Mouse (Mus musculus) midbrain, postnatal 0 days (tissue): ENCODE measurements around the gene Gm20388. TPM values are rescaled to one million over a fixed set of nuclear protein-coding genes. Genes with fewer than 3 reads are reported as not detected.

Experiments
- ATAC-seq: fragments of 200-750 bp; cut with Nextera tagmentation; 2 replicates; pipeline ENCODE4 v1.8.0; 2017; ENCODE audit warnings: moderate number of reproducible peaks, mild to moderate bottlenecking, moderate TSS enrichment, moderate library complexity; ENCODE audit not compliant: low FRiP score
- DNase-seq: peaks from one replicate; pipeline ENCODE4 v3.0.0-alpha.2; 2015; ENCODE audit warnings: low spot score
- H3K27ac ChIP-seq: fragments of 300-500 bp; sonication (generic); 2 replicates; pipeline ENCODE4 v1.5.1; 2014; ENCODE audit warnings: low read depth, mild to moderate bottlenecking, low read length, mixed read lengths
- H3K27me3 ChIP-seq: fragments of 300-500 bp; sonication (generic); 2 replicates; pipeline ENCODE4 v1.6.1; 2014; ENCODE audit warnings: low read length, control low read depth, mixed read lengths; ENCODE audit not compliant: insufficient read depth
- H3K36me3 ChIP-seq: fragments of 300-500 bp; sonication (generic); 2 replicates; pipeline ENCODE4 v1.6.1; 2014; ENCODE audit warnings: low read length, control low read depth, mixed read lengths; ENCODE audit not compliant: insufficient read depth
- H3K4me1 ChIP-seq: fragments of 300-500 bp; sonication (generic); 2 replicates; pipeline ENCODE4 v1.6.1; 2014; ENCODE audit warnings: mild to moderate bottlenecking, control low read depth, antibody characterized with exemption, low read length, mixed read lengths; ENCODE audit not compliant: insufficient read depth
- H3K4me2 ChIP-seq: fragments of 300-500 bp; sonication (generic); 2 replicates; pipeline ENCODE4 v1.6.1; 2014; ENCODE audit warnings: low read depth, mild to moderate bottlenecking, low read length, mixed read lengths; ENCODE audit not compliant: poor library complexity, severe bottlenecking
- H3K4me3 ChIP-seq: fragments of 300-500 bp; sonication (generic); 2 replicates; pipeline ENCODE4 v1.5.1; 2014; ENCODE audit warnings: low read depth, mild to moderate bottlenecking, low read length, moderate library complexity
- H3K9ac ChIP-seq: fragments of 300-500 bp; sonication (generic); replicated peaks from 2 replicates; pipeline ENCODE4 v1.6.1; 2014; ENCODE audit warnings: mild to moderate bottlenecking, low read length, moderate library complexity, mixed read lengths; ENCODE audit not compliant: poor library complexity, severe bottlenecking
- H3K9me3 ChIP-seq: fragments of 300-500 bp; sonication (generic); 2 replicates; pipeline ENCODE4 v1.6.1; 2016; ENCODE audit warnings: low read length, control low read depth
- CTCF ChIP-seq: IDR thresholded peaks from 2 replicates; pipeline ENCODE4 v1.5.1; 2016; ENCODE audit warnings: antibody characterized with exemption, mild to moderate bottlenecking
- WGBS: fragments of 180-500 bp; shearing (Covaris S2); extraction: QIAGEN DNeasy Blood & Tissue Kit; methylation state at CpG from one replicate; pipeline ENCODE4 v1.1.7; 2014; 5-methylcytosine and 5-hydroxymethylcytosine counted together
- polyA plus RNA-seq: library from polyadenylated mRNA; unstranded; fragments of >200 nt; fragmentation: Nextera tagmentation; extraction: Ambion mirVana; gene quantifications from 2 replicates; pipeline ENCODE4 v1.2.1, GENCODE M21; 2015
- total RNA-seq: library from RNA; depleted of rRNA; stranded (reverse); fragments of >200 nt; gene quantifications from 2 replicates; pipeline ENCODE4 v1.2.3, GENCODE M21; 2014

Gm20388 gene
- total and polyA plus RNA-seq, 2 experiments from 2014 or later, result 74.2 TPM; not detected in 1

- WGBS, result 73% methylated on average over 9 of the region's 9 CpGs
- H3K4me3 ChIP-seq, result no peak overlapping the region
- no peak for TF ChIP-seq CTCF
Measured at GRCm38 (mm10) chr8:122181414-122181813, 2270.8 kb downstream of the Gm20388 start.

GRCm38 (mm10) chr8:122181991-122182390, 2271.3 kb downstream of the Gm20388 start:
- Histone ChIP-seq H3K9ac (no peak overlapping the region), H3K4me3 (no peak overlapping the region), H3K4me1 (no peaks in the 10 kb centered on the region), H3K27me3 (no peaks in the 10 kb centered on the region), H3K9me3 (no peaks in the 10 kb centered on the region), H3K36me3 (no peaks in the 10 kb centered on the region), H3K27ac (no peak overlapping the region), H3K4me2 (no peak overlapping the region)
- no peak for TF ChIP-seq CTCF
- DNase-seq, result no peak
- WGBS, result 64% methylated on average over 9 of the region's 9 CpGs
- no peak for ATAC-seq

More at GRCm38 (mm10) chr8:122181414-122181813, 2270.8 kb downstream of the Gm20388 start:
- no peak overlapping the region for H3K4me2 ChIP-seq
- no peaks in the 10 kb centered on the region for H3K27me3 ChIP-seq
- no peaks in the 10 kb centered on the region for H3K4me1 ChIP-seq
- no peaks in the 10 kb centered on the region for H3K36me3 ChIP-seq
- no peaks in the 10 kb centered on the region for H3K9me3 ChIP-seq
- no peak for DNase-seq
- no peak overlapping the region for H3K27ac ChIP-seq
- no peak overlapping the region for H3K9ac ChIP-seq
- ATAC-seq, result no peak

GRCm38 (mm10) chr8:122186363-122186974, 2275.8 kb downstream of the Gm20388 start:
- H3K4me1 ChIP-seq, result peaks cover 5% of the 10 kb centered on the region; the same call in 1 of the 2 replicates
- H3K4me2 ChIP-seq, result no peak overlapping the region
- H3K9ac ChIP-seq, result no peak overlapping the region
- ATAC-seq (no peak), DNase-seq (no peak)
- no peaks in the 10 kb centered on the region for H3K27me3 ChIP-seq
- no peaks in the 10 kb centered on the region for H3K9me3 ChIP-seq
- H3K36me3 ChIP-seq, result no peaks in the 10 kb centered on the region
- H3K4me3 ChIP-seq, result no peak overlapping the region
- no peak overlapping the region for H3K27ac ChIP-seq
- TF ChIP-seq CTCF, result no peak
- WGBS, result 88% methylated on average over 19 of the region's 19 CpGs

GRCm38 (mm10) chr8:122187271-122187670, 2276.6 kb downstream of the Gm20388 start:
- TF ChIP-seq CTCF, result no peak
- no peak for DNase-seq
- H3K27me3 ChIP-seq, result no peaks in the 10 kb centered on the region
- peaks cover 5% of the 10 kb centered on the region; the same call in 1 of the 2 replicates for H3K4me1 ChIP-seq
- H3K4me2 ChIP-seq, result no peak overlapping the region
- no peak overlapping the region for H3K9ac ChIP-seq
- H3K36me3 ChIP-seq, result no peaks in the 10 kb centered on the region
- H3K9me3 ChIP-seq, result no peaks in the 10 kb centered on the region
- no peak overlapping the region for H3K27ac ChIP-seq
- H3K4me3 ChIP-seq, result no peak overlapping the region
- no peak for ATAC-seq
- 89% methylated on average over 4 of the region's 4 CpGs for WGBS

GRCm38 (mm10) chr8:122190349-122191053, 2279.9 kb downstream of the Gm20388 start:
- H3K36me3 ChIP-seq, result no peaks in the 10 kb centered on the region
- H3K27ac ChIP-seq, result no peak overlapping the region
- H3K27me3 ChIP-seq, result no peaks in the 10 kb centered on the region
- no peak for TF ChIP-seq CTCF
- H3K4me2 ChIP-seq, result no peak overlapping the region
- ATAC-seq (0 out of 2 replicates have a peak, but pooled peaks have one; percentile 39), DNase-seq (peak; percentile 81)
- no peaks in the 10 kb centered on the region for H3K9me3 ChIP-seq
- peaks cover 6% of the 10 kb centered on the region; the same call in 1 of the 2 replicates for H3K4me1 ChIP-seq
- H3K4me3 ChIP-seq, result no peak overlapping the region
- WGBS, result 60% methylated on average over 16 of the region's 16 CpGs
- H3K9ac ChIP-seq, result no peak overlapping the region

GRCm38 (mm10) chr8:122191054-122191376, 2280.4 kb downstream of the Gm20388 start:
- no peaks in the 10 kb centered on the region for H3K36me3 ChIP-seq
- no peaks in the 10 kb centered on the region for H3K27me3 ChIP-seq
- no peak overlapping the region for H3K4me2 ChIP-seq
- no peak overlapping the region for H3K4me3 ChIP-seq
- peaks cover 8% of the 10 kb centered on the region; the same call in 1 of the 2 replicates for H3K4me1 ChIP-seq
- ATAC-seq (no peak), DNase-seq (no peak)
- H3K27ac ChIP-seq, result no peak overlapping the region
- 78% methylated on average over 8 of the region's 8 CpGs for WGBS
- H3K9ac ChIP-seq, result no peak overlapping the region
- TF ChIP-seq CTCF, result no peak
- H3K9me3 ChIP-seq, result no peaks in the 10 kb centered on the region
